Mouse (Mus musculus) urinary bladder, postnatal 10 days (tissue): Measurements from ENCODE around the gene Camta1.

Experiments used
- DNase-seq: peaks from one replicate; pipeline ENCODE4 v3.0.0; 2022; ENCODE audit warnings: low spot score

Camta1 gene

GRCm38 (mm10) chr4:151448341-151448740 lies 413.3 kb downstream of the Camta1 start:
- no peak for DNase-seq

GRCm38 (mm10) chr4:151444665-151445064 lies 417.0 kb downstream of the Camta1 start:
- no peak for DNase-seq

- no peak for DNase-seq
These were observed 423.1 kb downstream of the Camta1 start for GRCm38 (mm10) chr4:151438561-151438960.

- no peak for DNase-seq
These were observed 423.8 kb downstream of the Camta1 start for GRCm38 (mm10) chr4:151437859-151438258.

- DNase-seq, result no peak
These were observed 436.5 kb downstream of the Camta1 start for GRCm38 (mm10) chr4:151425133-151425532.

GRCm38 (mm10) chr4:151422922-151423321 lies 438.8 kb downstream of the Camta1 start:
- DNase-seq, result no peak

GRCm38 (mm10) chr4:151422361-151422760 lies 439.3 kb downstream of the Camta1 start:
- no peak for DNase-seq

- no peak for DNase-seq
These were observed 443.3 kb downstream of the Camta1 start for GRCm38 (mm10) chr4:151418344-151418875.

- DNase-seq, result no peak
These were observed 445.9 kb downstream of the Camta1 start for GRCm38 (mm10) chr4:151415812-151416211.

- DNase-seq, result no peak
These were observed 446.3 kb downstream of the Camta1 start for GRCm38 (mm10) chr4:151415376-151415775.

- DNase-seq, result no peak
These were observed 446.7 kb downstream of the Camta1 start for GRCm38 (mm10) chr4:151414952-151415351.

- DNase-seq, result no peak
These were observed 450.0 kb downstream of the Camta1 start for GRCm38 (mm10) chr4:151411641-151412061.

- no peak for DNase-seq
These were observed 450.7 kb downstream of the Camta1 start for GRCm38 (mm10) chr4:151411016-151411415.

GRCm38 (mm10) chr4:151409291-151409690 lies 452.4 kb downstream of the Camta1 start:
- DNase-seq, result no peak

GRCm38 (mm10) chr4:151408811-151409210 lies 452.9 kb downstream of the Camta1 start:
- DNase-seq, result no peak

GRCm38 (mm10) chr4:151408246-151408645 lies 453.4 kb downstream of the Camta1 start:
- no peak for DNase-seq

- no peak for DNase-seq
These were observed 454.5 kb downstream of the Camta1 start for GRCm38 (mm10) chr4:151407129-151407528.

- DNase-seq, result no peak
These were observed 457.0 kb downstream of the Camta1 start for GRCm38 (mm10) chr4:151404581-151405256.

GRCm38 (mm10) chr4:151401685-151402397 lies 459.8 kb downstream of the Camta1 start:
- no peak for DNase-seq

- no peak for DNase-seq
These were observed 465.1 kb downstream of the Camta1 start for GRCm38 (mm10) chr4:151396536-151396935.

- no peak for DNase-seq
These were observed 472.3 kb downstream of the Camta1 start for GRCm38 (mm10) chr4:151389345-151389744.

- DNase-seq, result no peak
These were observed 474.8 kb downstream of the Camta1 start for GRCm38 (mm10) chr4:151386701-151387451.
